Mouse (Mus musculus): Measurements from ENCODE around the gene Ttll2. TPM values are rescaled to one million over a fixed set of nuclear protein-coding genes. Genes with fewer than 3 reads are reported as not detected.
"Not testable (repeated sequence)": the region's sequence is repeated elsewhere in the genome, so short reads cannot be mapped to it uniquely, and the experiment has no call there.

The Ttll2 gene
- polyA plus RNA-seq, 1 experiment from 2014 or later, result not detected

GRCm38 (mm10) chr17:7383167-7384143 is 31.0 kb upstream of the Ttll2 start:
- not testable (repeated sequence) for H3K4me1 ChIP-seq; H3K4me2 ChIP-seq; H3K9me3 ChIP-seq (replicated peaks); H3K27me3 ChIP-seq (replicated peaks); H3K4me3 ChIP-seq; H3K36me3 ChIP-seq; H3K9ac ChIP-seq; H3K27ac ChIP-seq
- WGBS (ENCODE audit: insufficient replicate concordance), result 68% methylated on average over 12 of the region's 13 CpGs
- ATAC-seq, result peak; percentile 19; the same call in 1 of the 2 replicates

GRCm38 (mm10) chr17:7382711-7383110 is 30.2 kb upstream of the Ttll2 start:
- H3K27ac ChIP-seq; H3K4me1 ChIP-seq; H3K27me3 ChIP-seq (replicated peaks); H3K9ac ChIP-seq; H3K36me3 ChIP-seq; ATAC-seq; H3K9me3 ChIP-seq (replicated peaks); H3K4me3 ChIP-seq; H3K4me2 ChIP-seq: not testable (repeated sequence)
- 45% methylated on average over 1 of the region's 3 CpGs for WGBS (ENCODE audit: insufficient replicate concordance)

GRCm38 (mm10) chr17:7377907-7378306 is 25.4 kb upstream of the Ttll2 start:
- WGBS (ENCODE audit: insufficient replicate concordance), result 24% methylated on average over 2 of the region's 3 CpGs
- not testable (repeated sequence) for H3K36me3 ChIP-seq; H3K4me1 ChIP-seq; H3K4me2 ChIP-seq; H3K27ac ChIP-seq; H3K9me3 ChIP-seq (replicated peaks); H3K4me3 ChIP-seq; ATAC-seq; H3K27me3 ChIP-seq (replicated peaks); H3K9ac ChIP-seq

- H3K4me1 ChIP-seq; H3K4me3 ChIP-seq; H3K27me3 ChIP-seq (replicated peaks); H3K9me3 ChIP-seq (replicated peaks); H3K4me2 ChIP-seq; H3K36me3 ChIP-seq; H3K27ac ChIP-seq; H3K9ac ChIP-seq: not testable (repeated sequence)
- WGBS (ENCODE audit: insufficient replicate concordance), result 54% methylated on average over 1 of the region's 3 CpGs
- ATAC-seq, result peak; percentile 40; the same call in 1 of the 2 replicates
These were observed 24.6 kb upstream of the Ttll2 start for GRCm38 (mm10) chr17:7376951-7377700.

- 75% methylated on average over 3 of the region's 5 CpGs for WGBS (ENCODE audit: insufficient replicate concordance)
- H3K4me3 ChIP-seq; H3K9ac ChIP-seq; H3K27me3 ChIP-seq (replicated peaks); H3K4me2 ChIP-seq; H3K27ac ChIP-seq; H3K36me3 ChIP-seq; ATAC-seq; H3K4me1 ChIP-seq; H3K9me3 ChIP-seq (replicated peaks): not testable (repeated sequence)
These were observed 19.4 kb upstream of the Ttll2 start, which contains the start of gene Gm49630 for GRCm38 (mm10) chr17:7371879-7372278. Gene Gm49630 (minus strand): TSS chr17:7371979.

GRCm38 (mm10) chr17:7369401-7369800 is 16.9 kb upstream of the Ttll2 start:
- WGBS (ENCODE audit: insufficient replicate concordance), result 39% methylated on average over 6 of the region's 6 CpGs
- H3K27me3 ChIP-seq (replicated peaks); ATAC-seq: not testable (repeated sequence)

GRCm38 (mm10) chr17:7366676-7367374 is 14.3 kb upstream of the Ttll2 start:
- not testable (repeated sequence) for H3K4me1 ChIP-seq; H3K4me2 ChIP-seq; H3K36me3 ChIP-seq; H3K27me3 ChIP-seq (replicated peaks); H3K27ac ChIP-seq; ATAC-seq; H3K4me3 ChIP-seq; H3K9ac ChIP-seq; H3K9me3 ChIP-seq (replicated peaks)
- WGBS (ENCODE audit: insufficient replicate concordance), result 57% methylated on average over 5 of the region's 7 CpGs

More at GRCm38 (mm10) chr17:7369401-7369800, 16.9 kb upstream of the Ttll2 start:
- not testable (repeated sequence) for H3K4me1 ChIP-seq; H3K9ac ChIP-seq; H3K27ac ChIP-seq; H3K4me2 ChIP-seq; H3K4me3 ChIP-seq; H3K36me3 ChIP-seq; H3K9me3 ChIP-seq (replicated peaks)

GRCm38 (mm10) chr17:7366265-7366664 is 13.8 kb upstream of the Ttll2 start:
- not testable (repeated sequence) for H3K27me3 ChIP-seq (replicated peaks); H3K4me3 ChIP-seq; H3K9me3 ChIP-seq (replicated peaks); ATAC-seq; H3K27ac ChIP-seq; H3K4me1 ChIP-seq; H3K4me2 ChIP-seq; H3K9ac ChIP-seq; H3K36me3 ChIP-seq
- 17% methylated on average over 1 of the region's 1 CpGs for WGBS (ENCODE audit: insufficient replicate concordance)

- not testable (repeated sequence) for H3K4me2 ChIP-seq; H3K36me3 ChIP-seq; H3K27me3 ChIP-seq (replicated peaks); H3K9me3 ChIP-seq (replicated peaks); ATAC-seq; H3K27ac ChIP-seq; H3K9ac ChIP-seq; H3K4me1 ChIP-seq; H3K4me3 ChIP-seq
- WGBS (ENCODE audit: insufficient replicate concordance), result 50% methylated on average over 1 of the region's 3 CpGs
These were observed 13.1 kb upstream of the Ttll2 start for GRCm38 (mm10) chr17:7365615-7366014.

- H3K9ac ChIP-seq; H3K27me3 ChIP-seq (replicated peaks); H3K27ac ChIP-seq; ATAC-seq; H3K4me2 ChIP-seq; H3K36me3 ChIP-seq; H3K4me1 ChIP-seq; H3K9me3 ChIP-seq (replicated peaks); H3K4me3 ChIP-seq: not testable (repeated sequence)
- WGBS (ENCODE audit: insufficient replicate concordance), result 74% methylated on average over 9 of the region's 9 CpGs
These were observed 8.4 kb upstream of the Ttll2 start for GRCm38 (mm10) chr17:7360749-7361465.

GRCm38 (mm10) chr17:7359806-7360205 is 7.3 kb upstream of the Ttll2 start:
- not testable (repeated sequence) for ATAC-seq; H3K9ac ChIP-seq; H3K27ac ChIP-seq; H3K36me3 ChIP-seq; H3K4me3 ChIP-seq; H3K27me3 ChIP-seq (replicated peaks); H3K4me1 ChIP-seq; H3K9me3 ChIP-seq (replicated peaks); H3K4me2 ChIP-seq
- 87% methylated on average over 4 of the region's 4 CpGs for WGBS (ENCODE audit: insufficient replicate concordance)
